Mouse (Mus musculus) CH12.LX (cell line): Measurements from ENCODE around the gene Kif23.

Experiments used
- CTCF ChIP-seq, 2 experiments: IDR thresholded peaks in 1 of 2; conservative IDR thresholded peaks in 1 of 2; 2 replicates each; pipeline ENCODE4 v1.5.1; 2011 to 2012; ENCODE audit warnings: low read depth in 2 of 2, low read length in 2 of 2, improper control_type of control experiment in 1 of 2, inconsistent platforms in 1 of 2, mild to moderate bottlenecking in 1 of 2, moderate library complexity in 1 of 2
- E2F4 ChIP-seq: IDR thresholded peaks from 2 replicates; pipeline ENCODE4 v1.6.1; 2011; ENCODE audit warnings: low read depth, low read length, improper control_type of control experiment; ENCODE audit not compliant: insufficient replicate concordance
- EP300 ChIP-seq: IDR thresholded peaks from 2 replicates; pipeline ENCODE4 v1.6.1; 2011; ENCODE audit warnings: low read length, improper control_type of control experiment
- GABPA ChIP-seq: IDR thresholded peaks from 2 replicates; pipeline ENCODE4 v1.6.1; 2012; ENCODE audit warnings: low read depth, low read length, improper control_type of control experiment, inconsistent platforms; ENCODE audit not compliant: insufficient replicate concordance
- MAZ ChIP-seq: IDR thresholded peaks from 2 replicates; pipeline ENCODE4 v1.6.1; 2012; ENCODE audit warnings: low read depth, mild to moderate bottlenecking, inconsistent platforms, low read length, improper control_type of control experiment, moderate library complexity
- SIN3A ChIP-seq: IDR thresholded peaks from 2 replicates; pipeline ENCODE4 v1.6.1; 2012; ENCODE audit warnings: low read length, improper control_type of control experiment, inconsistent platforms
- USF1 ChIP-seq: IDR thresholded peaks from 2 replicates; pipeline ENCODE4 v1.6.1; 2014; ENCODE audit warnings: low read depth, mild to moderate bottlenecking, inconsistent platforms, low read length, improper control_type of control experiment
- ZKSCAN1 ChIP-seq: IDR thresholded peaks from 2 replicates; pipeline ENCODE4 v1.6.1; 2012; ENCODE audit warnings: low read depth, inconsistent platforms, low read length, improper control_type of control experiment, borderline replicate concordance

GRCm38 (mm10) chr9:61952241-61952640 is 5.7 kb upstream of the Kif23 start:
- TF ChIP-seq CTCF (conservative IDR thresholded peaks at IDR 0.05 in 1 of 2, IDR thresholded peaks at IDR 0.05 in 1 of 2; ENCODE audit: low read depth in 2 of 2, low read length in 2 of 2) (no peak), E2F4 (no peak), ZKSCAN1 (no peak), MAZ (no peak), GABPA (no peak), EP300 (no peak), SIN3A (no peak), USF1 (no peak)
